Mouse (Mus musculus) kidney, postnatal 0 days (tissue): ENCODE results near the gene Milr1. TPM values are rescaled to one million over a fixed set of nuclear protein-coding genes. Genes with fewer than 3 reads are reported as not detected.

Source experiments
- ATAC-seq: fragments of 200-750 bp; cut with Nextera tagmentation; replicated peaks from 2 replicates; pipeline ENCODE4 v1.8.0; 2017; ENCODE audit warnings: low read depth, moderate number of reproducible peaks, moderate TSS enrichment, moderate library complexity; ENCODE audit not compliant: low FRiP score
- DNase-seq: peaks from one replicate; pipeline ENCODE4 v3.0.0-alpha.2; 2016; ENCODE audit warnings: low spot score
- H3K27ac ChIP-seq: fragments of 300-500 bp; sonication (generic); 2 replicates; pipeline ENCODE4 v1.5.1; 2014; ENCODE audit warnings: mild to moderate bottlenecking
- H3K27me3 ChIP-seq: fragments of 300-500 bp; sonication (generic); 2 replicates; pipeline ENCODE4 v1.6.1; 2014; ENCODE audit warnings: low read length, mixed read lengths; ENCODE audit not compliant: insufficient read depth
- H3K36me3 ChIP-seq: fragments of 300-500 bp; sonication (generic); 2 replicates; pipeline ENCODE4 v1.6.1; 2014; ENCODE audit warnings: low read length, mixed read lengths; ENCODE audit not compliant: insufficient read depth
- H3K4me1 ChIP-seq: fragments of 300-500 bp; sonication (generic); replicated peaks from 2 replicates; pipeline ENCODE4 v1.6.1; 2014; ENCODE audit warnings: antibody characterized with exemption, low read length, mixed read lengths; ENCODE audit not compliant: insufficient read depth
- H3K4me2 ChIP-seq: fragments of 300-500 bp; sonication (generic); 2 replicates; pipeline ENCODE4 v1.6.1; 2014; ENCODE audit warnings: mild to moderate bottlenecking, low read length, moderate library complexity, mixed read lengths
- H3K4me3 ChIP-seq: fragments of 300-500 bp; sonication (generic); replicated peaks from 2 replicates; pipeline ENCODE4 v1.5.1; 2014; ENCODE audit warnings: low read depth, low read length
- H3K9ac ChIP-seq: fragments of 300-500 bp; sonication (generic); 2 replicates; pipeline ENCODE4 v1.6.1; 2014; ENCODE audit warnings: low read depth, low read length
- H3K9me3 ChIP-seq: fragments of 300-500 bp; sonication (generic); replicated peaks from 2 replicates; pipeline ENCODE4 v1.6.1; 2016; ENCODE audit warnings: low read length, inconsistent platforms, mixed read lengths
- CTCF ChIP-seq: IDR thresholded peaks from 2 replicates; pipeline ENCODE4 v1.5.1; 2016; ENCODE audit warnings: antibody characterized with exemption, low read depth, mild to moderate bottlenecking, moderate library complexity
- WGBS: fragments of 180-500 bp; shearing (Covaris S2); extraction: QIAGEN DNeasy Blood & Tissue Kit; methylation state at CpG from one replicate; pipeline ENCODE4 v1.1.7; 2014; 5-methylcytosine and 5-hydroxymethylcytosine counted together
- polyA plus RNA-seq: library from polyadenylated mRNA; unstranded; fragments of >200 nt; fragmentation: Nextera tagmentation; extraction: Ambion mirVana; gene quantifications from 2 replicates; pipeline ENCODE4 v1.2.1, GENCODE M21; 2015

Milr1 gene
- polyA plus RNA-seq, 1 experiment from 2014 or later, result 0.78 TPM

DNA sequence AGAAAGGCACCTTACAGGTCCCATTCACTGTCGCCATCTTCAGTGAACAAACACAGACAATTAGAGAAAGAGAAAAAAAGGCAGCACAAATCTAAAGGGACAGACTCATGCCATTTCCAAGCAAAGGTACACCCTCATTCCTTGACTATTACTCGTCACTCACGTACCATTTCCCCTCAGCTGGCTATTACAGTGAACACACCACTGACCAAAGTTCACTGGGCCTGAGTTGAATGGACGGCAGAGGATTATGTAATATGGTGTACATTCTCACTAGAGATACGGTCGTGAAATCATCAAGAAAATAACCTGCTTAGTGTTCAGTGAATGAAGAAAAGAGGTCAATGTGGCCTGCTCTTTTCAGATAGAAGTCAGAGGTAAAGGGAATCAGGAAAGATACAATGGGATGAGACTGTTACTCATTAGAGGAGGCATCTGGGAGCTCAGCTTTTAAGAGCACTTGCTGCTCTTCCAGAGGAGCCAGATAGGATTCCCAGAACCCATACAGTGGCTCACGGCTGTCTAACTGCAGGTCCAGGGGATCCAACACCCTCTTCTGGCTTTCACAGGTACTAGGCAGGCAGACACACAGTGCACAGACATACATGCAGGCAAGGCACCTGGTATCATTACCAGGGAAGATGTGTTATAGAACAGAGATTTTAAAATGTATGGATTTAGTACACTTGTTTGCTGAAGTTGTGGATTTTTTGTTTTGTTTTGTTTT, 61.5 kb downstream of the Milr1 start:
- H3K9ac ChIP-seq, result no peak overlapping the region
- no peak overlapping the region for H3K4me3 ChIP-seq
- no peak overlapping the region for H3K27ac ChIP-seq
- no peaks in the 10 kb centered on the region for H3K27me3 ChIP-seq
- ATAC-seq, result no peak; the same call in 1 of the 2 replicates
- no peak overlapping the region for H3K4me2 ChIP-seq
- WGBS, result 85% methylated on average over 7 of the region's 7 CpGs
- H3K9me3 ChIP-seq, result no peaks in the 10 kb centered on the region
- no peaks in the 10 kb centered on the region for H3K4me1 ChIP-seq
- no peak for TF ChIP-seq CTCF
- no peak for DNase-seq
- peaks cover 47% of the 10 kb centered on the region for H3K36me3 ChIP-seq

GRCm38 (mm10) chr11:106814601-106815320, 63.7 kb downstream of the Milr1 start:
- peak; percentile 57 for DNase-seq
- Histone ChIP-seq H3K27me3 (no peaks in the 10 kb centered on the region), H3K4me3 (no peak overlapping the region), H3K4me2 (no peak overlapping the region), H3K9me3 (no peaks in the 10 kb centered on the region), H3K9ac (no peak overlapping the region), H3K27ac (peak overlapping the region; percentile 36; the same call in 1 of the 2 replicates), H3K36me3 (peaks cover 45% of the 10 kb centered on the region), H3K4me1 (no peaks in the 10 kb centered on the region)
- WGBS, result 68% methylated on average over 14 of the region's 14 CpGs
- ATAC-seq, result no peak
- no peak for TF ChIP-seq CTCF

DNA sequence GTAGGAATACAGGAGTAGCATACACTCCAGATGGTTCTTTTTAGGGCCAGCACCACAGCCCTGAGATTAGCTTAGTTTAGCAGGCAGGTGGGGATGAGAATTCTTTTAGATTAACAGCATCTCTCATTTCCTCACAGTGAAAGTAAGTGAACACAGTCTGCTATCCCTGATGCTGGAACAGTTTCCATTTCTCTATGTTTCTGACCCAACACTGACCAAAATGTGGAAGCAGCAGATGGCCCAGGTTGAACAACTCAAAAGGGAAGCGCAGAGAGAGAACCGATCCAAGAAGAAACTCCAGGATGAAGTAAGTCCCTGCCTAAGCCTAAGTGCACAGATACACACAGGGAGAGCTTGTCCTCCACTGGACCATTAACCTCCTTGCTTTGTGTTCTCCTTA, 64.3 kb downstream of the Milr1 start:
- no peak for DNase-seq
- no peaks in the 10 kb centered on the region for H3K27me3 ChIP-seq
- no peaks in the 10 kb centered on the region for H3K4me1 ChIP-seq
- no peak overlapping the region for H3K4me2 ChIP-seq
- peak overlapping the region; percentile 36; the same call in 1 of the 2 replicates for H3K27ac ChIP-seq
- 91% methylated on average over 2 of the region's 2 CpGs for WGBS
- no peak overlapping the region for H3K4me3 ChIP-seq
- no peak for TF ChIP-seq CTCF
- no peaks in the 10 kb centered on the region for H3K9me3 ChIP-seq
- H3K36me3 ChIP-seq, result peaks cover 45% of the 10 kb centered on the region
- no peak for ATAC-seq
- H3K9ac ChIP-seq, result no peak overlapping the region

DNA sequence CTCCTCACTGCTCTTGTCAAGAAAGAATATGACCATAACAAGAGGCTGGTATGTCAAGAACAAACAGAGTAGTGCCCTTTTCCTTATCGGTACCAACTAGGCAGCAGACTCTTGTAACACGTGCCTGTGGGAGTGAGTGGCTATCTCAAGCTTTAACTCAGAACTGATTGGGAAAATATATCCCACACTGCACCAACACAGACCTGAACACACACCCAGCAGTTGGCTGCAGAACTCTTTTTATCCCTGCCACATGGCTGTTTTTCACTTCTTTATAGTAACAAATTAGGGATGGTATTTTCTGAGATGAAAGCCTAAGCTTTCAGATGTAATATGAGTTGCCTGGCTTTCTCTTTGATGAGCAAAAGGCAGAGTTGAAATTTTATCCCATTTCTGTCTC, 64.7 kb downstream of the Milr1 start:
- Histone ChIP-seq H3K4me1 (no peaks in the 10 kb centered on the region), H3K9me3 (no peaks in the 10 kb centered on the region), H3K27ac (no peak overlapping the region), H3K4me2 (no peak overlapping the region), H3K9ac (no peak overlapping the region), H3K4me3 (no peak overlapping the region), H3K27me3 (no peaks in the 10 kb centered on the region), H3K36me3 (peaks cover 43% of the 10 kb centered on the region)
- 63% methylated on average over 2 of the region's 2 CpGs for WGBS
- no peak for DNase-seq
- ATAC-seq, result no peak
- no peak for TF ChIP-seq CTCF

DNA sequence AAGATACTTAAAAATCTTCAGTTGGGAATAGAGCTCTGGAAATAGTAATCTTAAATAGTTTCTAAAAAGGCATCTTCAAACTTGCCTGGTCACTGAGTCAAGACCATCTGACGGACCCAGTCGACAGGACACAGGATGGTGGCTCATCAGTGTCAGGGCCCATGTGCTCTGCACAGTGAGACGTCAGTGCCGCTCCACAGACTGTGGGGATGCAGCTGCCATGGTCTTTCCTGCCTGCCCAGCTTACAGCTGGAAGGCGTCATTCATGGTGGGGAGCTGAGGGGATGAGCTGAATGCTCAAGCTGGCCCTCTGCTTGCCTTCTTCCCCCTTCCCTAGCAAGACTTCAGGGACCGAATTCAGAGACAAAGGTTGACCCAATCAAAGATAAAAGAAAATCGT, 65.3 kb downstream of the Milr1 start:
- DNase-seq (no peak), ATAC-seq (no peak)
- Histone ChIP-seq H3K27ac (no peak overlapping the region), H3K4me2 (no peak overlapping the region), H3K36me3 (peaks cover 38% of the 10 kb centered on the region; the same call in 1 of the 2 replicates), H3K9me3 (no peaks in the 10 kb centered on the region), H3K4me3 (no peak overlapping the region), H3K9ac (no peak overlapping the region), H3K4me1 (no peaks in the 10 kb centered on the region), H3K27me3 (no peaks in the 10 kb centered on the region)
- 73% methylated on average over 7 of the region's 7 CpGs for WGBS
- TF ChIP-seq CTCF, result no peak

DNA sequence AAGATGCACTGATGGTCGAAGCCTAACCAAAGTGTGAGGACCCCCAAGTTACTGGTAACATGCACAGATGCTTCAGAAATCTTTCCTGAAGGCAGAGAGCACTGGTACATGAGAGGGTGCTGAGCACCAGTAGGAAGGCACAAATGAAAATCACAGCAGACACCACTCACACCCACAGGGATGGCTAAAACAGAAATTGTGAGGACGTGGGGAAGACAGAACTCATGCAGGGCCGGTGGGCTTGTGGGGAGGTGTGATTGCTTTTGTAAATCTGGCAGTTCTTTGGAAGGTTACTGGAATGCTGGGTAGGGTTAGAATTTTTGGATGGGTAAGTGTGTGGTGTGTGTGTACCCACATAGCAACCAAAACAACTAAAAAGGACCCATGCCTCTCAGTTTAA, 66.1 kb downstream of the Milr1 start:
- TF ChIP-seq CTCF, result no peak
- Histone ChIP-seq H3K4me3 (no peak overlapping the region), H3K4me1 (no peaks in the 10 kb centered on the region), H3K36me3 (peaks cover 40% of the 10 kb centered on the region; the same call in 1 of the 2 replicates), H3K27ac (no peak overlapping the region), H3K4me2 (no peak overlapping the region), H3K27me3 (no peaks in the 10 kb centered on the region), H3K9ac (no peak overlapping the region), H3K9me3 (no peaks in the 10 kb centered on the region)
- no peak for DNase-seq
- 89% methylated on average over 3 of the region's 3 CpGs for WGBS
- ATAC-seq, result no peak
